Mouse (Mus musculus) liver, postnatal 0 days (tissue): Measurements from ENCODE around the gene Hvcn1.

Experiments used
- CTCF ChIP-seq: sonication (generic); IDR thresholded peaks from 2 replicates; pipeline ENCODE4 v1.5.1; 2016; ENCODE audit warnings: antibody characterized with exemption, low read depth
- EP300 ChIP-seq: IDR thresholded peaks from 2 replicates; pipeline ENCODE4 v1.6.1; 2016; ENCODE audit warnings: antibody characterized with exemption, low read depth, mild to moderate bottlenecking

DNA sequence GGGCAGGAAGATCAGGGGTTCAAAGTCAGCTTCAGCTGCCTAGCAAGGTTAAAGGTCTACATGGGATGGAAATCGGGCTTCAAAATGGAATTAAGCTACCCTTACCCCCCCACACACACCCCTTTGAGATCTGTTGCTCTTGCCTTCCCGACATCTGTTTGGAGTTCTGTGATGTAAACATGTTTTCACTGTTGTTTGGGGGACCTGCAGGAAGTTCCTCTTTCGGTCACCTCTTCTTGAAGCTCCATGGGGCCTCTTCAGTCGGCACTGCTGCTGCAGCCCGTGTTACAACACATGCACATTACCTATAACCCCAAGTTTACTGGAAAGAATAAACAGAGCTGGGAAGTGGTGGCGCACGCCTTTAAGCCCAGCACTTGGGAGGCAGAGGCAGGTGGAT lies 60.5 kb downstream of the Hvcn1 start:
- TF ChIP-seq CTCF (no peak), EP300 (no peak)
